Mouse (Mus musculus) layer of hippocampus, adult 2 months (tissue): Measurements from ENCODE around the gene Fignl2. TPM values are rescaled to one million over a fixed set of nuclear protein-coding genes. Genes with fewer than 3 reads are reported as not detected.

Experiments used
- DNase-seq, 2 experiments: peaks; one replicate each; pipeline ENCODE4 v3.0.0; 2022; ENCODE audit warnings: low spot score in 2 of 2
- H3K27ac ChIP-seq: fragments of 200-600 bp; 2 replicates; pipeline ENCODE4 v1.8.1; 2022
- H3K4me3 ChIP-seq: fragments of 200-600 bp; 2 replicates; pipeline ENCODE4 v1.8.1; 2022; ENCODE audit warnings: mild to moderate bottlenecking
- CTCF ChIP-seq: fragments of 200-600 bp; conservative IDR thresholded peaks from 2 replicates; pipeline ENCODE4 v1.8.1; 2022; ENCODE audit warnings: antibody characterized with exemption, mild to moderate bottlenecking, moderate library complexity
- total RNA-seq, 2 experiments: library from RNA; stranded (reverse); gene quantifications; 2 replicates each; pipeline ENCODE4 v1.2.3; 2021

The Fignl2 gene
- total RNA-seq, 2 experiments from 2014 or later = 1.1 to 1.7 TPM

DNA sequence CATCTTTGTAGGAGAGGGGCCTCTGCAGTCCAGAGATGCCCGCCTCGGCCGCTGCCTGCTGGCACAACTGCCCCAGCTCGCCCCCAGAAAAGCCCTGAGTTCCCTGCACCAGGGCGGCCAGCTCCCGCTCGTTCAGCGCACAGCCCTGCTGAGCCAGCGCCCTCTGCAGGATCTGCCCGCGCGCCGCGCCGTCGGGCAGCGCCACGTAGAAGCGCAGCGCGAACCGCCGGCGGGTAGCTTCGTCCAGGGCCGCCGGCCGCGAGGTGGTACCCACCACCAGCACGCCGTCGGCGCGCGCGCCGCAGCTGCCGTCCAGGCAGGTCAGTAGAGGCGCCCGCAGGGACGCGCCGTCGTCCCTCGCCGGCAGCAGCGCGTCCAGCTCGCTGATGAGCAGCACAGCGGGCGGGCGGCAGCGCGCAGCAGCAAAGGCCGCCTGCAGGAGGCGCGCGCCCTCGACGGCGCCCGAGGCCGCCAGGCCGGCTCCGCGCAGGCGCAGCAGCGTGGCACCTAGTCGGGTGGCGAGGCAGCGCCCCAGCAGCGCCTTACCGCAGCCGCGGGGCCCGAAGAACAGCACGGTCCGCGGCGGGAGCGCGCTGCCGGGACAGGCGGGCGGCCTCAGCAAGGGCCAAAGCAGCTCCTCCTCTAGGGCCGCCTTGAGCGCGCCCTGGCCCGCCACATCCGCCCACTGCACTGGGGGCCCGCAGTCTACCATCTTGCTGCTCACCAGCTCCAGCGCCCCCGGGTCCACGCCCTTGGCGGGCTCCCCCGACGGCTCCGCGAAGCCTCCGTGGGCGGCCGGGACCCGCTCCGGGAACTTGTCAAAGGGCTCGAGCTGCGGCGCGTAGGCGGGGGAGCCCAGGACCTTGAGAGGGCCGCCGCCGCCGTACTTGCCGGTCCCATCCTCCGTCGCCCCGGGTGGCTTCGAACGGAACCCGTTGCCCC lies 25.5 kb downstream of the Fignl2 start:
- no peak overlapping the region for H3K4me3 ChIP-seq
- peak; percentile 22 for TF ChIP-seq CTCF
- DNase-seq = no peak
- H3K27ac ChIP-seq = no peak overlapping the region

DNA sequence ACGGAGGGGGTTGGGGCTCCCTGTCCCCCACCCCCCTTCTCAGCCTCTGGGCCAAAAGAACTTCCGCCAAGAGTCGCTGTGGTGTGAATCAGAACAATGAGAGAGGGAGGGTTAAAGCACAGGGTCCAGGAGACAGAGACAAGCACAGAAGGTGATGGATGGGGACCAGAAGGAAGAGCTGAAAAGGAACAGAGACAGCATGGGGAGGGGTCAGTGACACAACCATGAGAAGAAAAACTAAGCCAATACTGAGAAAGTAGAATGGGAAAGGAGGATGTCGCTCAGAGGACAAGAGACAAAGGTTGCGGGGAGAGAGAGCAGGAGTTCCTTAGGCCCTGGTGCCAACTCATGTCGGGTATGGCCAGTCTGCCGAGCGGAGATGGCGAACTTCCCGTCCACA lies 26.5 kb downstream of the Fignl2 start:
- no peak for TF ChIP-seq CTCF
- DNase-seq = no peak
- Histone ChIP-seq H3K4me3 (no peak overlapping the region), H3K27ac (no peak overlapping the region)

DNA sequence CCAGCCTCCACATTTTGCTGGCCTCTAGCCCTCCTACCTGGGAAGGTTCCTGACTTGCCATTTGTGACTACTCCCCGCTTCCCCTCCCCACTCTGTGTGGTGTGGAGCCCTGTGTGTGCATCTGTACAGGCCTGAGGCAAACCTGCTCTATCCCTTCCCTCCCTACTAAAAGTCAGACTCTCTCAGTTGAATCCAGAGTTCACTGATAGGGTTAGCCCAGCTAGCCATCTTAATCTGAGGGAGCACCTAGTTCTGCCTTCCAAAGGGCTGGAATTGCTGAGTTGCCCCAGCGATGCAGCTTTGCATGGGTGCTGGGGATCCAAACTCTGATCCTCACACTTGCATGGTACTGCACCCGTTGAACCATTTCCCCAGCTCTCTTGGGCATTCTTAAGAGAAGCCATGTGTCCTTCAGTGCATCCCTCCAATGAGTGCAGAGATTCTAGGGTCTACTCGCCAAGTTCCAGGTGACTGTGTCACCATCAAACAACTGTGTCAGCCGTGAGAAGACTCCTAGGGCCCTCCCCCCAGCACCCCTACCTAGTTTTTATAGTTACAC lies 29.9 kb downstream of the Fignl2 start:
- no peak for DNase-seq
- Histone ChIP-seq H3K27ac (no peak overlapping the region), H3K4me3 (no peak overlapping the region)
- no peak for TF ChIP-seq CTCF

DNA sequence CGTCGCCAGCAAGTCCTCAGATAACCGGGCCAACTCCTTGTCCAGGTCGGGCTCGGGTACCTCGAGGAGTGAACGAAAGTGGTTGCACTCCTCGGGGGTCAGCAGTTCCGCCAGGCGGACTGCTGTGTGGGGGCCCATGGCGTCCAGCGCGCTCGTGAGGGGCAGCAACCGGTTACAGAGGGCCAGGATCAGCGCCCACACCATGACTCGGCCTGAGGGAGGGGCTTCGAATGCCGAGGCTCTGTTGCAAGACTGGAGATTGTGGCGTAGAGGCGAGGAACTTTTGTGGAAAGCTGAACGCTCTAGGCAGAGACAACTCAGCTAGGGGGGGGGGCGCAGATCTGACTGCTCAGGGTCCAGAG lies 31.2 kb downstream of the Fignl2 start, which contains the start of gene Gm47841:
TSS of gene Gm47841 (minus strand) at position 204 of the 362 bp plus-strand sequence.
- peak within 1 kb of the TSS; percentile 10; the same call in 1 of the 2 replicates for H3K27ac ChIP-seq
- DNase-seq = no peak
- no peak for TF ChIP-seq CTCF
- H3K4me3 ChIP-seq = peak within 1 kb of the TSS; percentile 60

DNA sequence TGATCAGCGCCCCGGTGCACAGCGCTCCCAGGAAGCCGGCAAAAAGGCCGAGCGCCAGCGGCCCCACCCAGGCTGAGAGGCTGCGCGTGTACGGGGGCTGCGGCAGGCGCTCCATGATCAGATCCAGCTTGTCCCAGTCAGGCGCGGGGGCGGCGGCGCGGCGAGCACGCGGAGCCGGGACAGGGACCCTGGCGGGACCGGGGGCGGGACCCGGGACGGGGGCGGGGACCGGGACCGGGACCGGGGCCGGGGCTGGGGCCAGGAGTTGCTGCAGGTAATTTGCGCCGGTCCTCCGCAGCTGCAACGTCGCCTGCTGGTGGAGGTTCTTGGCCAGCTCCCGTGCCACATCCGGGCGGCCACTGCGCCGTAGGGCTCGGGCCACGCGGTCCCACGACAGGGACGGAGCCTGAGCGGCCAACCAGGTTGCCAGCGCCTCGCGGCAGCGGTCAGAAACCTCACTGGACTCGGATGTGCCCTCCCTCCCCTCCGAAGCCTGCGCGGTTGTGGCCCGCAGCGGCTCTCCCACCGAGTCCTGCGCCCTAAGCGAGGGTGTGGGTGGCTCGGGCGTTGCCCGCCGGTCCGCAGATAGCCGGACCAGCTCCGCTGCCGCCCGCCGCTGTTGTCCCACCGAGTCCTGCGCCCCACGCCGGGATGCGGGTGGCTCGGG lies 31.7 kb downstream of the Fignl2 start:
- Histone ChIP-seq H3K27ac (peak overlapping the region; percentile 10; the same call in 1 of the 2 replicates), H3K4me3 (peak overlapping the region; percentile 60)
- peak; percentile 18; the same call in 1 of the 2 replicates for TF ChIP-seq CTCF
- peak; percentile 30 to 48 for DNase-seq

DNA sequence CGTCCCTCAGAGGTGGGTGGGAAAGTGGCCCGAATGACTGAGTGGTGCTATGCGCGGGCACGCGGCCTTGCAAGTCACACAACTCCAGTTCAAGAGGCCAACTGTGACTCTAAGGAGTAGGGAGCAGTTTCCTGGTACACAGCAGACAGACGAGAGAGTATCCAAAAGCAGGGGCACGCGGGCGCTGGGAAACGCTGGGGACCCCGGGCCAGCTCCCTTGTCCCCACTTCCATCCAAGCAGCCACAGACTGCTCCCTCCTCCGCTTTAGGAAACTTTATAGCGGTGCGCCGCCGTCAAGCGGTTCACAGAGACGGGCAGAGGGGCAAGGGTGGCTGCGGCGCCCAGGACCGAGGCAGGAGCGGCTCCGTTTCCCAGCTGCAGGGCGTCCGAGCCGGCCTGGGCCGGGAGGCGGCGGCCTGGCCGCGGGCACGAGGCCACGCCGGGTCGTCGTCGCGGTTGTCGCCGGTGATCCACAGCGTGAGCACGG lies 32.3 kb downstream of the Fignl2 start:
- Histone ChIP-seq H3K27ac (peak overlapping the region; percentile 10; the same call in 1 of the 2 replicates), H3K4me3 (peak overlapping the region; percentile 60)
- TF ChIP-seq CTCF = no peak
- no peak for DNase-seq

DNA sequence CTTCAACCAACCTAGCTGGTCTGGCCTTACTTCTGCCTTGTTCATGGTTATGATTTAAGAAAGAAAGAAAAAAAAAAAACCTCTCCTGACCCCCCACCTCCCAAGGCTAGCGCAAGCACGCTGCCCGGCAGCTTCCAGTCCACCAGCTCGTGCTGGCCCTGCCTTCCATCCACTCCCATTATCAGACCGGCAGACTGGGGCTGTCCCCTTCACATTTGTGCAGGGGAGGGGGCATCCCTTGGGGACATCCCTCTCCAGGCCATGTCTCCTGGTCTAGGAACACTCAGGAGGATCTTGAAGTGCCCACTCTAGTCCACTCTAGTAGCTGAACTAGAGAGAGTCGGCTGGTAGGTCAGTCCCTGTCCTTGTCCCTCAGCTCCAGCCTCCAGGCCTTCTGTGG lies 33.8 kb downstream of the Fignl2 start:
- TF ChIP-seq CTCF = no peak
- no peak for DNase-seq
- Histone ChIP-seq H3K27ac (no peak overlapping the region), H3K4me3 (no peak overlapping the region)

DNA sequence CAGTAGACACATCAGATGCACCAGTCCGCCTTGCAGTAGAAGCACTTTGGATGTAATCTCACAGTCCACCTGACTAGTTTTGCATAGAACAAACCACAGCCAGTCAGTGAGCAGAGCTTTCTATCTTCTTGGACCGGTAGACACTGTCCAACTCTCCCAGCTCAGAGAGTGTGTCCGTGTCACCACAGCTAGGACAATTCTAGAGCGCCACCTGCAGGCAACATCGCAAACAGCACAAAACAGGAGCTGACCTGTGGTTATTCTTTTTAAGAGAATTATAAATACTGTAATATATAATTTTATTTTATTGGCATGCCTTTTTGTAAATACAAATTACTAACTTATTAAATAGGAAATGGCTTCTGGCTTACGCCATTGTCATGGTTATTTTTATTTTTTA lies 35.8 kb downstream of the Fignl2 start:
- Histone ChIP-seq H3K4me3 (no peak overlapping the region), H3K27ac (no peak overlapping the region)
- peak; percentile 59 to 77 for DNase-seq
- peak; percentile 93 for TF ChIP-seq CTCF

DNA sequence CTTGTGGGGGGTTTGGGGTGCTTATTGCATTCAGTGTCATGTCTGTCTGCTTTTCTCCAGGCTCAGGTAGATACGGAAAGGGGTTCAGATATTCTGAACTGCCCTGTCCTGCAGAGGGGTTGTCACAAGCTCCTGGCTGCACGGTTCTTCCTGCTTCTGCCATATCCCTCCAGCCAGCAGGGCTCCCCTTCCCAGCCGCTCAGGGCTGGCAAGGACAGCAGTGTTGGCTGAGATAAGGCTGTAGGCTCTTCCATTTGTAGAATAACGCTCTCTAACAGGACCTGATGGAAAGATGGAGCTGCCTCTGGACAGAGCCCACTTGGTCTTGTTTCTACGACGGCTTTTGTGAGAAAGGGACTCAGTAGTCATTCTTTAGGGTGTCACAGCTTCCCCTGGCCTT lies 36.4 kb downstream of the Fignl2 start:
- H3K27ac ChIP-seq = no peak overlapping the region
- TF ChIP-seq CTCF = peak; percentile 32
- H3K4me3 ChIP-seq = no peak overlapping the region
- no peak for DNase-seq

DNA sequence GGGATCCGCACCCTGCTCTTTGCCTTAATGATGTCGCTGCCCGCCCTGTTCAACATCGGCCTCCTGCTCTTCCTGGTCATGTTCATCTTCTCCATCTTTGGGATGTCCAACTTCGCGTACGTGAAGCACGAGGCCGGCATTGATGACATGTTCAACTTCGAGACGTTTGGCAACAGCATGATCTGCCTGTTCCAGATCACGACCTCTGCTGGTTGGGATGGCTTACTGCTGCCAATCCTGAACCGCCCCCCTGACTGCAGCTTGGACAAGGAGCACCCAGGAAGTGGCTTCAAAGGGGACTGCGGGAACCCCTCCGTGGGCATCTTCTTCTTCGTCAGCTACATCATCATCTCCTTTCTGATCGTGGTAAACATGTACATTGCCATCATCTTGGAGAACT lies 38.7 kb downstream of the Fignl2 start:
- DNase-seq = no peak
- TF ChIP-seq CTCF = peak; percentile 69
- Histone ChIP-seq H3K27ac (no peak overlapping the region), H3K4me3 (no peak overlapping the region)

DNA sequence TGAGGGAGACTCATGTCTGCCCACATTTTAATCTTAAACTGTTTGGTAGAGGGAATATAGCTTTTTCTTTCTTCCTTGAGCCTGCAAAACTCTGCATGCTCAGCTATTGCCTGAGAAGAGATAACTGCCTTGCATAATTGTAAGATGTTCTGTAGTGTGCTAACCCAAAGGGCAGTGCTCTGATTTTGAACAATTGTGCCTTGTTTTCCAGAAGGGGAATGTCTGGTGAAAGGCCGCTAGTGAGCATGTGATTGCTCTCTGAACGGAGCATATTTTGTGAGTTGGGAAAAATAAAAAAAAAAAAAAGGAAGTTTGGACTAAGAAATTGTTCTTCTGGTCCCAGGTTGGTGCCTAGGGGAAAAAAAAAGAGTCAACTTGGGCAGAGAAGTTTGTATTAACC lies 49.4 kb downstream of the Fignl2 start:
- H3K27ac ChIP-seq = peak overlapping the region; percentile 58
- TF ChIP-seq CTCF = no peak
- H3K4me3 ChIP-seq = no peak overlapping the region
- DNase-seq = no peak

DNA sequence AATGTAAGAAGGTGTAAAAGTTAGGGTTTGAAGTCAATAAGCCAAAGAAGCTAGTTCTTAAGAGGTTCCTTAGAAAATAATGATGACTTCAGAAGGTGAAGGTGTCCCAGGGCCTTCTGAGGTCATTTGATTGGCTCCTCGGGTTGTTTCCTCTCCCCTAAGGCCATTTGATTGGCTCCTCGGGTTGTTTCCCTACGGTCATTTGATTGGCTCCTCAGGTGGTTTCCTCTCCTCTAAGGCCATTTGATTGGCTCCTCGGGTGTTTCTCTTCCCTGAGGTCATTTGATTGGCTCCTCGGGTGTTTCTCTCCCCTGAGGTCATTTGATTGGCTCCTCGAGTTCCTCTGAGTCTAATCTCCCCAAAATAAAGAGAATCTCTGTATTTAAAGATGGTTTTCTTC lies 67.0 kb downstream of the Fignl2 start:
- no peak overlapping the region for H3K4me3 ChIP-seq
- no peak for TF ChIP-seq CTCF
- DNase-seq = no peak
- H3K27ac ChIP-seq = no peak overlapping the region
